Mouse (Mus musculus): ENCODE results near the gene Cpsf6. TPM values are rescaled to one million over a fixed set of nuclear protein-coding genes. Genes with fewer than 3 reads are reported as not detected.

Gene Cpsf6
- polyA plus RNA-seq, 1 experiment from 2014 or later, result 126 TPM

Other genes with a start within 250 kb of the Cpsf6 start
- gene Frs2, start 231.5 kb downstream of the Cpsf6 start, polyA plus RNA-seq (2015; fragmentation: Nextera tagmentation; extraction: Ambion mirVana), result 20.3 and 23.4 TPM in 2 replicates
- gene Yeats4, start 155.5 kb downstream of the Cpsf6 start, polyA plus RNA-seq (2015; fragmentation: Nextera tagmentation; extraction: Ambion mirVana), result 99.3 and 100.0 TPM in 2 replicates
- not detected in 2 replicates for gene 9530003J23Rik, start 141.3 kb downstream of the Cpsf6 start, polyA plus RNA-seq (2015; fragmentation: Nextera tagmentation; extraction: Ambion mirVana)
- gene Lyz2, start 97.7 kb downstream of the Cpsf6 start, polyA plus RNA-seq (2015; fragmentation: Nextera tagmentation; extraction: Ambion mirVana), result 28.0 and 38.9 TPM in 2 replicates
- gene Lyz1, start 87.1 kb downstream of the Cpsf6 start, polyA plus RNA-seq (2015; fragmentation: Nextera tagmentation; extraction: Ambion mirVana), result not detected in 2 replicates
- 2.8 and 3.3 TPM in 2 replicates for gene Cpm, start 249.5 kb upstream of the Cpsf6 start, polyA plus RNA-seq (2015; fragmentation: Nextera tagmentation; extraction: Ambion mirVana)

Data from hindbrain, embryonic 15.5 days (tissue).